Mouse (Mus musculus) CD4-positive helper T cell, adult 2 months (primary cell): Measurements from ENCODE around the gene Abcb10.

ENCODE experiments used
- DNase-seq: peaks from one replicate; pipeline ENCODE4 v3.0.0-alpha.2; 2012; ENCODE audit warnings: low read depth, missing footprints, low spot score

The Abcb10 gene

GRCm38 (mm10) chr8:123902653-123903052 is 80.3 kb downstream of the Abcb10 start:
- no peak for DNase-seq
